Mouse (Mus musculus): ENCODE results near the gene Tnik. TPM values are rescaled to one million over a fixed set of nuclear protein-coding genes. Genes with fewer than 3 reads are reported as not detected.

The Tnik gene
- polyA plus RNA-seq, 1 experiment from 2014 or later = 1.9 TPM

- H3K27ac ChIP-seq (replicated peaks) = no peak overlapping the region
- H3K4me3 ChIP-seq (replicated peaks) = no peak overlapping the region
- no peaks in the 10 kb centered on the region for H3K27me3 ChIP-seq
- H3K4me1 ChIP-seq (replicated peaks) = no peaks in the 10 kb centered on the region
- 65% methylated on average over 9 of the region's 9 CpGs for WGBS (ENCODE audit: insufficient replicate concordance)
- no peak overlapping the region for H3K9ac ChIP-seq
- H3K9me3 ChIP-seq (replicated peaks) = no peaks in the 10 kb centered on the region
- H3K4me2 ChIP-seq = no peak overlapping the region
- no peaks in the 10 kb centered on the region for H3K36me3 ChIP-seq (replicated peaks)
- no peak for ATAC-seq (ENCODE audit: insufficient read depth)
These were observed 224.4 kb downstream of the Tnik start for GRCm38 (mm10) chr3:28487418-28487817.

GRCm38 (mm10) chr3:28491085-28492041 is 228.3 kb downstream of the Tnik start:
- no peak for ATAC-seq (ENCODE audit: insufficient read depth)
- Histone ChIP-seq H3K4me2 (no peak overlapping the region), H3K27me3 (no peaks in the 10 kb centered on the region), H3K4me1 (replicated peaks) (no peaks in the 10 kb centered on the region), H3K4me3 (replicated peaks) (no peak overlapping the region), H3K9ac (no peak overlapping the region), H3K9me3 (replicated peaks) (no peaks in the 10 kb centered on the region), H3K36me3 (replicated peaks) (no peaks in the 10 kb centered on the region), H3K27ac (replicated peaks) (no peak overlapping the region)
- WGBS (ENCODE audit: insufficient replicate concordance) = 53% methylated on average over 11 of the region's 11 CpGs

GRCm38 (mm10) chr3:28496806-28497502 is 233.9 kb downstream of the Tnik start:
- H3K4me2 ChIP-seq = no peak overlapping the region
- no peak overlapping the region for H3K27ac ChIP-seq (replicated peaks)
- no peaks in the 10 kb centered on the region for H3K9me3 ChIP-seq (replicated peaks)
- H3K4me1 ChIP-seq (replicated peaks) = no peaks in the 10 kb centered on the region
- no peak overlapping the region for H3K9ac ChIP-seq
- no peaks in the 10 kb centered on the region for H3K27me3 ChIP-seq
- ATAC-seq (ENCODE audit: insufficient read depth) = no peak
- no peak overlapping the region for H3K4me3 ChIP-seq (replicated peaks)
- no peaks in the 10 kb centered on the region for H3K36me3 ChIP-seq (replicated peaks)
- WGBS (ENCODE audit: insufficient replicate concordance) = 66% methylated on average over 3 of the region's 3 CpGs

GRCm38 (mm10) chr3:28497503-28497857 is 234.5 kb downstream of the Tnik start:
- H3K27ac ChIP-seq (replicated peaks) = no peak overlapping the region
- H3K9me3 ChIP-seq (replicated peaks) = no peaks in the 10 kb centered on the region
- no peaks in the 10 kb centered on the region for H3K4me1 ChIP-seq (replicated peaks)
- no peak for ATAC-seq (ENCODE audit: insufficient read depth)
- no peak overlapping the region for H3K4me2 ChIP-seq
- no peak overlapping the region for H3K9ac ChIP-seq
- H3K4me3 ChIP-seq (replicated peaks) = no peak overlapping the region
- no peaks in the 10 kb centered on the region for H3K27me3 ChIP-seq
- no peaks in the 10 kb centered on the region for H3K36me3 ChIP-seq (replicated peaks)
- WGBS (ENCODE audit: insufficient replicate concordance) = 75% methylated on average over 3 of the region's 3 CpGs

- no peak for ATAC-seq (ENCODE audit: insufficient read depth)
- no peak overlapping the region for H3K9ac ChIP-seq
- H3K4me3 ChIP-seq (replicated peaks) = no peak overlapping the region
- no peaks in the 10 kb centered on the region for H3K9me3 ChIP-seq (replicated peaks)
- H3K27me3 ChIP-seq = no peaks in the 10 kb centered on the region
- H3K36me3 ChIP-seq (replicated peaks) = no peaks in the 10 kb centered on the region
- H3K27ac ChIP-seq (replicated peaks) = no peak overlapping the region
- WGBS (ENCODE audit: insufficient replicate concordance) = 54% methylated on average over 3 of the region's 3 CpGs
- no peaks in the 10 kb centered on the region for H3K4me1 ChIP-seq (replicated peaks)
- H3K4me2 ChIP-seq = no peak overlapping the region
These were observed 239.7 kb downstream of the Tnik start for GRCm38 (mm10) chr3:28502697-28503096.

- Histone ChIP-seq H3K9ac (no peak overlapping the region), H3K9me3 (replicated peaks) (no peaks in the 10 kb centered on the region), H3K4me3 (replicated peaks) (no peak overlapping the region), H3K27me3 (no peaks in the 10 kb centered on the region), H3K4me1 (replicated peaks) (no peaks in the 10 kb centered on the region), H3K36me3 (replicated peaks) (no peaks in the 10 kb centered on the region), H3K27ac (replicated peaks) (no peak overlapping the region), H3K4me2 (no peak overlapping the region)
- WGBS (ENCODE audit: insufficient replicate concordance) = 72% methylated on average over 6 of the region's 6 CpGs
- no peak for ATAC-seq (ENCODE audit: insufficient read depth)
These were observed 246.4 kb downstream of the Tnik start for GRCm38 (mm10) chr3:28509337-28509935.

- 62% methylated on average over 6 of the region's 6 CpGs for WGBS (ENCODE audit: insufficient replicate concordance)
- Histone ChIP-seq H3K4me3 (replicated peaks) (no peak overlapping the region), H3K4me2 (no peak overlapping the region), H3K27me3 (no peaks in the 10 kb centered on the region), H3K4me1 (replicated peaks) (no peaks in the 10 kb centered on the region), H3K36me3 (replicated peaks) (no peaks in the 10 kb centered on the region), H3K27ac (replicated peaks) (no peak overlapping the region), H3K9me3 (replicated peaks) (no peaks in the 10 kb centered on the region), H3K9ac (no peak overlapping the region)
- no peak for ATAC-seq (ENCODE audit: insufficient read depth)
These were observed 260.0 kb downstream of the Tnik start for GRCm38 (mm10) chr3:28523004-28523482.

- Histone ChIP-seq H3K9me3 (replicated peaks) (no peaks in the 10 kb centered on the region), H3K4me3 (replicated peaks) (no peak overlapping the region), H3K27me3 (no peaks in the 10 kb centered on the region), H3K9ac (no peak overlapping the region), H3K4me1 (replicated peaks) (no peaks in the 10 kb centered on the region), H3K4me2 (no peak overlapping the region), H3K36me3 (replicated peaks) (no peaks in the 10 kb centered on the region), H3K27ac (replicated peaks) (no peak overlapping the region)
- no peak for ATAC-seq (ENCODE audit: insufficient read depth)
- 39% methylated on average over 4 of the region's 4 CpGs for WGBS (ENCODE audit: insufficient replicate concordance)
These were observed 260.6 kb downstream of the Tnik start for GRCm38 (mm10) chr3:28523541-28524165.

- Histone ChIP-seq H3K36me3 (replicated peaks) (no peaks in the 10 kb centered on the region), H3K27ac (replicated peaks) (no peak overlapping the region), H3K4me3 (replicated peaks) (no peak overlapping the region), H3K27me3 (no peaks in the 10 kb centered on the region), H3K4me1 (replicated peaks) (no peaks in the 10 kb centered on the region), H3K4me2 (no peak overlapping the region), H3K9me3 (replicated peaks) (no peaks in the 10 kb centered on the region), H3K9ac (no peak overlapping the region)
- no peak for ATAC-seq (ENCODE audit: insufficient read depth)
- 65% methylated on average over 3 of the region's 3 CpGs for WGBS (ENCODE audit: insufficient replicate concordance)
These were observed 261.5 kb downstream of the Tnik start for GRCm38 (mm10) chr3:28524562-28524961.

GRCm38 (mm10) chr3:28526671-28527070 is 263.7 kb downstream of the Tnik start:
- no peaks in the 10 kb centered on the region for H3K4me1 ChIP-seq (replicated peaks)
- WGBS (ENCODE audit: insufficient replicate concordance) = 57% methylated on average over 2 of the region's 2 CpGs
- no peaks in the 10 kb centered on the region for H3K27me3 ChIP-seq
- H3K36me3 ChIP-seq (replicated peaks) = no peaks in the 10 kb centered on the region
- no peak overlapping the region for H3K27ac ChIP-seq (replicated peaks)
- no peaks in the 10 kb centered on the region for H3K9me3 ChIP-seq (replicated peaks)
- H3K9ac ChIP-seq = no peak overlapping the region
- no peak overlapping the region for H3K4me2 ChIP-seq
- no peak for ATAC-seq (ENCODE audit: insufficient read depth)
- H3K4me3 ChIP-seq (replicated peaks) = no peak overlapping the region

- no peak overlapping the region for H3K27ac ChIP-seq (replicated peaks)
- no peaks in the 10 kb centered on the region for H3K4me1 ChIP-seq (replicated peaks)
- no peaks in the 10 kb centered on the region for H3K36me3 ChIP-seq (replicated peaks)
- H3K4me2 ChIP-seq = no peak overlapping the region
- no peaks in the 10 kb centered on the region for H3K27me3 ChIP-seq
- H3K4me3 ChIP-seq (replicated peaks) = no peak overlapping the region
- no peak overlapping the region for H3K9ac ChIP-seq
- H3K9me3 ChIP-seq (replicated peaks) = no peaks in the 10 kb centered on the region
- ATAC-seq (ENCODE audit: insufficient read depth) = no peak
- WGBS (ENCODE audit: insufficient replicate concordance) = 71% methylated on average over 4 of the region's 4 CpGs
These were observed 264.2 kb downstream of the Tnik start for GRCm38 (mm10) chr3:28527231-28527630.

Data from liver, embryonic 15.5 days (tissue).